Mouse (Mus musculus) CH12.LX (cell line): Measurements from ENCODE around the gene Rpp25l. TPM values are rescaled to one million over a fixed set of nuclear protein-coding genes. Genes with fewer than 3 reads are reported as not detected.
"Not testable (repeated sequence)": the region's sequence is repeated elsewhere in the genome, so short reads cannot be mapped to it uniquely, and the experiment has no call there.

Source experiments
- DNase-seq: peaks from one replicate; pipeline ENCODE4 v3.0.0-alpha.2; 2013; ENCODE audit errors: extremely low read depth
- H3K27ac ChIP-seq: 2 replicates; pipeline ENCODE4 v1.5.1; 2012; ENCODE audit warnings: low read depth, mild to moderate bottlenecking, control low read depth, moderate library complexity; ENCODE audit not compliant: insufficient read depth
- H3K27me3 ChIP-seq: replicated peaks from 2 replicates; pipeline ENCODE3; 2012; ENCODE audit warnings: inconsistent platforms
- H3K36me3 ChIP-seq, 2 experiments: replicated peaks in 1 of 2; 2 replicates each; pipeline versions ENCODE3 to v1.6.1; 2012; ENCODE audit warnings: inconsistent platforms in 1 of 2, low read length in 1 of 2, mild to moderate bottlenecking in 1 of 2, mixed read lengths in 1 of 2, moderate library complexity in 1 of 2; ENCODE audit not compliant: control insufficient read depth in 1 of 2, insufficient read depth in 1 of 2
- H3K4me1 ChIP-seq, 2 experiments: 2 replicates each; pipeline ENCODE4 v1.6.1; 2012; ENCODE audit warnings: inconsistent platforms in 1 of 2, moderate library complexity in 1 of 2; ENCODE audit not compliant: insufficient read depth in 2 of 2, control insufficient read depth in 1 of 2
- H3K4me2 ChIP-seq: 2 replicates; pipeline ENCODE4 v1.6.1; 2012; ENCODE audit warnings: low read depth, mild to moderate bottlenecking, control low read depth; ENCODE audit not compliant: poor library complexity, insufficient read depth, severe bottlenecking
- H3K4me3 ChIP-seq, 3 experiments: fragments of 150-350 bp in 1 of 3; sonication (generic) in 1 of 3; replicated peaks in 1 of 3; 2 replicates each; pipeline versions ENCODE3 to v1.5.1; 2011 to 2012; ENCODE audit warnings: low read depth in 2 of 3, low read length in 2 of 3, mild to moderate bottlenecking in 2 of 3, moderate library complexity in 2 of 3, control low read depth in 1 of 3, improper control_type of control experiment in 1 of 3, inconsistent platforms in 1 of 3, mixed read lengths in 1 of 3; ENCODE audit not compliant: poor library complexity in 1 of 3
- H3K79me2 ChIP-seq: replicated peaks from 2 replicates; pipeline ENCODE4 v1.6.1; 2012; ENCODE audit warnings: mild to moderate bottlenecking, moderate library complexity; ENCODE audit not compliant: control insufficient read depth, poor library complexity, insufficient read depth, severe bottlenecking; ENCODE audit errors: extremely low read depth
- H3K9ac ChIP-seq: 2 replicates; pipeline ENCODE4 v1.6.1; 2012; ENCODE audit warnings: low read depth, mild to moderate bottlenecking, control low read depth, moderate library complexity; ENCODE audit not compliant: insufficient read depth
- H3K9me3 ChIP-seq: replicated peaks from 2 replicates; pipeline ENCODE3; 2012; ENCODE audit warnings: low read length, inconsistent platforms, mixed read lengths
- BHLHE40 ChIP-seq: IDR thresholded peaks from 2 replicates; pipeline ENCODE4 v1.6.1; 2011; ENCODE audit warnings: mild to moderate bottlenecking, low read depth, low read length, improper control_type of control experiment
- CTCF ChIP-seq, 2 experiments: IDR thresholded peaks in 1 of 2; conservative IDR thresholded peaks in 1 of 2; 2 replicates each; pipeline ENCODE4 v1.5.1; 2011 to 2012; ENCODE audit warnings: low read depth in 2 of 2, low read length in 2 of 2, improper control_type of control experiment in 1 of 2, inconsistent platforms in 1 of 2, mild to moderate bottlenecking in 1 of 2, moderate library complexity in 1 of 2
- E2F4 ChIP-seq: IDR thresholded peaks from 2 replicates; pipeline ENCODE4 v1.6.1; 2011; ENCODE audit warnings: low read depth, low read length, improper control_type of control experiment; ENCODE audit not compliant: insufficient replicate concordance
- EP300 ChIP-seq: IDR thresholded peaks from 2 replicates; pipeline ENCODE4 v1.6.1; 2011; ENCODE audit warnings: low read length, improper control_type of control experiment
- GABPA ChIP-seq: IDR thresholded peaks from 2 replicates; pipeline ENCODE4 v1.6.1; 2012; ENCODE audit warnings: low read depth, low read length, improper control_type of control experiment, inconsistent platforms; ENCODE audit not compliant: insufficient replicate concordance
- HCFC1 ChIP-seq: IDR thresholded peaks from 2 replicates; pipeline ENCODE4 v1.6.1; 2012; ENCODE audit warnings: low read depth, mild to moderate bottlenecking, inconsistent platforms, low read length, improper control_type of control experiment
- IRF4 ChIP-seq: IDR thresholded peaks from 2 replicates; pipeline ENCODE4 v1.6.1; 2014; ENCODE audit warnings: low read depth, mild to moderate bottlenecking, inconsistent platforms, low read length, improper control_type of control experiment
- MAFK ChIP-seq: IDR thresholded peaks from 2 replicates; pipeline ENCODE4 v1.6.1; 2011; ENCODE audit warnings: low read length, improper control_type of control experiment; ENCODE audit not compliant: insufficient replicate concordance
- NRF1 ChIP-seq: IDR thresholded peaks from 2 replicates; pipeline ENCODE4 v1.6.1; 2014; ENCODE audit warnings: low read depth, mild to moderate bottlenecking, inconsistent platforms, low read length, improper control_type of control experiment, moderate library complexity
- PAX5 ChIP-seq: IDR thresholded peaks from 2 replicates; pipeline ENCODE4 v1.6.1; 2012; ENCODE audit warnings: low read length, inconsistent platforms, mixed read lengths
- POLR2AphosphoS2 ChIP-seq: IDR thresholded peaks from 2 replicates; pipeline ENCODE4 v1.6.1; 2011; ENCODE audit warnings: low read depth, low read length, improper control_type of control experiment
- RAD21 ChIP-seq: IDR thresholded peaks from 2 replicates; pipeline ENCODE4 v1.6.1; 2011; ENCODE audit warnings: low read depth, mild to moderate bottlenecking, low read length, improper control_type of control experiment, moderate library complexity
- SMC3 ChIP-seq: IDR thresholded peaks from 2 replicates; pipeline ENCODE4 v1.6.1; 2011; ENCODE audit warnings: low read depth, low read length, improper control_type of control experiment
- TBP ChIP-seq: conservative IDR thresholded peaks from 2 replicates; pipeline ENCODE4 v1.6.1; 2011; ENCODE audit warnings: low read depth, low read length, improper control_type of control experiment
- TCF12 ChIP-seq: IDR thresholded peaks from 2 replicates; pipeline ENCODE4 v1.6.1; 2014; ENCODE audit warnings: low read depth, mild to moderate bottlenecking, inconsistent platforms, low read length, improper control_type of control experiment
- UBTF ChIP-seq: IDR thresholded peaks from 2 replicates; pipeline ENCODE4 v1.6.1; 2012; ENCODE audit warnings: low read depth, mild to moderate bottlenecking, inconsistent platforms, low read length, improper control_type of control experiment, moderate library complexity
- USF1 ChIP-seq: IDR thresholded peaks from 2 replicates; pipeline ENCODE4 v1.6.1; 2014; ENCODE audit warnings: low read depth, mild to moderate bottlenecking, inconsistent platforms, low read length, improper control_type of control experiment
- USF2 ChIP-seq: conservative IDR thresholded peaks from 2 replicates; pipeline ENCODE4 v1.6.1; 2011; ENCODE audit warnings: low read depth, low read length, improper control_type of control experiment
- ZKSCAN1 ChIP-seq: IDR thresholded peaks from 2 replicates; pipeline ENCODE4 v1.6.1; 2012; ENCODE audit warnings: low read depth, inconsistent platforms, low read length, improper control_type of control experiment, borderline replicate concordance
- dilution Hi-C: fragments of 300-500 bp; cut with MboI; formaldehyde crosslinking; loops from 2 replicates; pipeline ENCODE4 v1.14.3; 2020; ENCODE audit warnings: low sequenced_read_pairs; ENCODE audit not compliant: extremely low pct_unique_long_range_greater_than_20kb, extremely low pct_ligation_motif_present
- in situ Hi-C: fragments of 300-500 bp; cut with MboI; formaldehyde crosslinking; loops from 3 replicates; pipeline ENCODE4 v1.14.3; 2019; ENCODE audit warnings: low sequenced_read_pairs, low pct_ligation_motif_present, low pct_unique_long_range_greater_than_20kb, mixed read lengths
- polyA plus RNA-seq: library from polyadenylated mRNA; unstranded; fragments of >175 nt; gene quantifications from 2 replicates; pipeline ENCODE4 v1.2.1, GENCODE M21; 2012; ENCODE audit warnings: low read depth; ENCODE audit not compliant: insufficient read length
- total RNA-seq, 2 experiments: library from RNA; depleted of rRNA; stranded (reverse); fragments of 300-350 nt in 1 of 2; fragments of >200 nt in 1 of 2; gene quantifications; 2 replicates each; pipeline ENCODE4 v1.2.3; 2012 to 2014

Rpp25l gene
- total and polyA plus RNA-seq, 3 experiments: 48.1 to 72.8 (median 65.3) TPM

- H3K9me3 ChIP-seq: no peaks in the 10 kb centered on the region
- no peaks in the 10 kb centered on the region for H3K79me2 ChIP-seq
- H3K4me3 ChIP-seq: no peak overlapping the region
- no peak overlapping the region for H3K27ac ChIP-seq
- H3K4me2 ChIP-seq: no peak overlapping the region
- DNase-seq: no peak
- peaks cover 7 to 21% of the 10 kb centered on the region in 2 experiments for H3K4me1 ChIP-seq
- H3K36me3 ChIP-seq: peaks cover 0 to 5% of the 10 kb centered on the region in 2 experiments
- no peak overlapping the region for H3K9ac ChIP-seq
- dilution Hi-C loops: no loop called here
- TF ChIP-seq E2F4 (no peak), PAX5 (no peak), NRF1 (no peak), HCFC1 (no peak), ZKSCAN1 (no peak), USF1 (no peak)
- in situ Hi-C loops: no loop called here
- H3K27me3 ChIP-seq: peaks cover 48% of the 10 kb centered on the region
Measured at GRCm38 (mm10) chr4:41705922-41706754, 7.2 kb downstream of the Rpp25l start.

- Histone ChIP-seq H3K4me3 (no peak overlapping the region), H3K27ac (no peak overlapping the region), H3K4me1 (peaks cover 7 to 18% of the 10 kb centered on the region in 2 experiments), H3K9me3 (no peaks in the 10 kb centered on the region), H3K4me2 (no peak overlapping the region)
- in situ Hi-C loops: no loop called here
- TF ChIP-seq SMC3: no peak
- TF ChIP-seq BHLHE40: no peak
- TF ChIP-seq USF1: no peak
- TF ChIP-seq POLR2AphosphoS2: no peak
- TF ChIP-seq UBTF: no peak
- TF ChIP-seq CTCF (conservative IDR thresholded peaks at IDR 0.05 in 1 of 2, IDR thresholded peaks at IDR 0.05 in 1 of 2; ENCODE audit: low read depth in 2 of 2, low read length in 2 of 2): no peak
- no peak for TF ChIP-seq E2F4
- TF ChIP-seq EP300: no peak
- no peak for TF ChIP-seq TCF12
- TF ChIP-seq GABPA: no peak
- TF ChIP-seq TBP: no peak
- TF ChIP-seq NRF1: no peak
- no peak for TF ChIP-seq MAFK
- TF ChIP-seq RAD21: no peak
- TF ChIP-seq HCFC1: no peak
- TF ChIP-seq USF2: no peak
- TF ChIP-seq PAX5: no peak
- TF ChIP-seq ZKSCAN1: no peak
- TF ChIP-seq IRF4: no peak
- TF ChIP-seq, all 38 proteins: peak for 0
- Histone ChIP-seq H3K79me2 (no peaks in the 10 kb centered on the region), H3K36me3 (no peaks in the 10 kb centered on the region), H3K9ac (no peak overlapping the region), H3K27me3 (peaks cover 48% of the 10 kb centered on the region)
- dilution Hi-C loops: no loop called here
- DNase-seq: no peak
Measured at GRCm38 (mm10) chr4:41704651-41705050, 8.7 kb downstream of the Rpp25l start.

- H3K4me2 ChIP-seq, H3K9me3 ChIP-seq, dilution Hi-C loops, in situ Hi-C loops, DNase-seq, H3K4me3 ChIP-seq, H3K9ac ChIP-seq, H3K27ac ChIP-seq, H3K79me2 ChIP-seq, H3K36me3 ChIP-seq: not testable (repeated sequence)
- peaks cover 40% of the 10 kb centered on the region for H3K27me3 ChIP-seq
- peaks cover 4 to 13% of the 10 kb centered on the region in 2 experiments for H3K4me1 ChIP-seq
Measured at GRCm38 (mm10) chr4:41702226-41702625, 11.1 kb downstream of the Rpp25l start.

GRCm38 (mm10) chr4:41700224-41700623 is 13.1 kb downstream of the Rpp25l start:
- H3K9me3 ChIP-seq, DNase-seq, H3K9ac ChIP-seq, H3K27ac ChIP-seq, H3K4me1 ChIP-seq, in situ Hi-C loops, H3K4me3 ChIP-seq, H3K79me2 ChIP-seq, H3K4me2 ChIP-seq, dilution Hi-C loops, H3K36me3 ChIP-seq: not testable (repeated sequence)
- peaks cover 22% of the 10 kb centered on the region for H3K27me3 ChIP-seq
